Mouse (Mus musculus): ENCODE data around the gene Ftsj1. TPM values are rescaled to one million over a fixed set of nuclear protein-coding genes. Genes with fewer than 3 reads are reported as not detected.

The Ftsj1 gene
- 46.6 and 46.8 TPM in 2 replicates for polyA plus RNA-seq (2012; rRNA removed)

GRCm38 (mm10) chrX:8252334-8253285 is at the start of gene Ftsj1:
TSS of gene Ftsj1 (minus strand) at chrX:8252406.

GRCm38 (mm10) chrX:8271083-8271820 is 19.0 kb upstream of the Ftsj1 start, which contains the start of gene Slc38a5:
TSS of gene Slc38a5 (plus strand) at chrX:8271133.

GRCm38 (mm10) chrX:8206015-8206693 is 46.1 kb downstream of the Ftsj1 start, which contains the start of gene Porcn:
TSS of gene Porcn (minus strand) at chrX:8206525.

DNA sequence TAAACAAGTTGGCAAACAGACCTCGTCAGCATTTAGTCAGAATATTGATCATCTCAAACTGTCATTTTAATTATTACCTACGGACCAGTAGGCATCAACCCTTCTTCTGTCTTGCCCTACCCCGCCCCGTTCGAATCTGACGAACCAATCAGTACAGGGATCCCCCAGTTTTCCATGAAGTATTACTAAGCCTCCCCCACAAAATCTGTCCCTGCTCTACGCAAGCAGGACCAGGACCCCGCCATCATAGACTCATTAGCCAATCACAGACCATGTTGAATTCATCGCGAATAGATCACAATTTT is 58.8 kb downstream of the Ftsj1 start, which contains the start of gene Ebp:
Gene Ebp (minus strand): TSS at position 94 of the 305 bp plus-strand sequence.

Other genes with a start within 250 kb of the Ftsj1 start
- gene Glod5, start 233.9 kb downstream of the Ftsj1 start, polyA plus RNA-seq (2012; rRNA removed): 0.62 and 1.5 TPM in 2 replicates
- gene Suv39h1, start 177.6 kb downstream of the Ftsj1 start, polyA plus RNA-seq (2012; rRNA removed): 40.4 and 40.9 TPM in 2 replicates
- 0.53 and 0.60 TPM in 2 replicates for gene Was, start 161.9 kb downstream of the Ftsj1 start, polyA plus RNA-seq (2012; rRNA removed)
- gene Wdr13, start 119.5 kb downstream of the Ftsj1 start, polyA plus RNA-seq (2012; rRNA removed): 270 and 294 TPM in 2 replicates
- 369 and 393 TPM in 2 replicates for gene Rbm3, start 106.5 kb downstream of the Ftsj1 start, polyA plus RNA-seq (2012; rRNA removed)
- 28.9 and 29.2 TPM in 2 replicates for gene Tbc1d25, start 76.2 kb downstream of the Ftsj1 start, polyA plus RNA-seq (2012; rRNA removed)
- 24.3 TPM in 2 replicates for gene Ebp, start 58.9 kb downstream of the Ftsj1 start, polyA plus RNA-seq (2012; rRNA removed)
- gene Porcn, start 45.9 kb downstream of the Ftsj1 start, polyA plus RNA-seq (2012; rRNA removed): 94.0 and 103 TPM in 2 replicates
- 23.1 and 26.9 TPM in 2 replicates for gene Slc38a5, start 18.7 kb upstream of the Ftsj1 start, polyA plus RNA-seq (2012; rRNA removed)
- not detected in 2 replicates for gene Ssxb10, start 75.0 kb upstream of the Ftsj1 start, polyA plus RNA-seq (2012; rRNA removed)
- gene Ssxb9, start 114.6 kb upstream of the Ftsj1 start, polyA plus RNA-seq (2012; rRNA removed): not detected in 2 replicates
- gene Ssxb1, start 160.9 kb upstream of the Ftsj1 start, polyA plus RNA-seq (2012; rRNA removed): not detected in 2 replicates
- not detected in 2 replicates for gene Ssxb2, start 209.3 kb upstream of the Ftsj1 start, polyA plus RNA-seq (2012; rRNA removed)